Mouse (Mus musculus): ENCODE measurements around the gene Proz.

GRCm38 (mm10) chr8:13073255-13073654 lies 12.5 kb downstream of the Proz start:
- no peak for TF ChIP-seq CTCF (conservative IDR thresholded peaks at IDR 0.05; ENCODE audit: insufficient read depth, insufficient read length, low read depth, low read length)
- TF ChIP-seq POLR2A (IDR thresholded peaks at IDR 0.05; ENCODE audit: low read depth, low read length) = no peak

All from kidney, adult 2 months (tissue).